Mouse (Mus musculus) small intestine, adult 2 months (tissue): ENCODE results near the gene Ttc21a.
"Not testable (repeated sequence)": the region's sequence is repeated elsewhere in the genome, so short reads cannot be mapped to it uniquely, and the experiment has no call there.

Source experiments
- CTCF ChIP-seq: fragments of 200-500 bp; IDR thresholded peaks from 2 replicates; pipeline ENCODE4 v1.5.1; 2012; ENCODE audit warnings: low read depth, mild to moderate bottlenecking, control low read depth, inconsistent platforms, low read length, moderate library complexity, mixed read lengths; ENCODE audit not compliant: insufficient replicate concordance, insufficient read length; ENCODE audit errors: extremely low read depth
- POLR2A ChIP-seq: fragments of 200-500 bp; IDR thresholded peaks from 2 replicates; pipeline ENCODE4 v1.6.1; 2012; ENCODE audit warnings: low read depth, mild to moderate bottlenecking, control low read depth, inconsistent platforms, low read length, moderate library complexity

DNA sequence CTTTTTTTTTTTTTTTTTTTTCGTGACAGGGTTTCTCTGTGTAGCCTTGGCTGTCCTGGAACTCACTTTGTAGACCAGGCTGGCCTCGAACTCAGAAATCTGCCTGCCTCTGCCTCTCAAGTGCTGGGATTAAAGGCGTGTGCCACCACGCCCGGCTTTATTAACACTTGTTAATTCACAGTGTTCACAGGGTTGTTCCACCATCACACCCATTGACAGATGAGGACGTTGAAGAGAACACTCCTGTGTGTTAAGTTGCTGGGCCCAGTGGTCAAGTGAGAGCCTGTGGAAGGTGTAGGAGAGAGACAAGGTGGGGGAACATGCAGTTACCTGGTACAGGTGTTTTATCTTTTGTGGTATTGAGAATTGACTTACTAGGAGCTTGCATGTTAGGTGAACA is 74.8 kb downstream of the Ttc21a start:
- TF ChIP-seq CTCF, POLR2A: not testable (repeated sequence)
